Mouse (Mus musculus): ENCODE data around the gene Tbc1d10b.

Gene Tbc1d10b

GRCm38 (mm10) chr7:127220440-127220839, 12.2 kb upstream of the Tbc1d10b start:
- H3K27me3 ChIP-seq (ENCODE audit: insufficient read depth, low read length), result no peaks in the 10 kb centered on the region
- peaks cover 94% of the 10 kb centered on the region for H3K4me1 ChIP-seq (replicated peaks; ENCODE audit: low read depth, low read length)
- H3K9me3 ChIP-seq (ENCODE audit: low read length), result 0 out of 2 replicates have a peak, but pooled peaks cover 8% of the 10 kb centered on the region
- H3K4me3 ChIP-seq (replicated peaks; ENCODE audit: low read length), result no peak overlapping the region
- peaks cover 26% of the 10 kb centered on the region for H3K36me3 ChIP-seq (ENCODE audit: insufficient read depth, low read length)
- TF ChIP-seq NANOG (IDR thresholded peaks at IDR 0.05; ENCODE audit: borderline replicate concordance, low read length) (no peak), POU5F1 (IDR thresholded peaks at IDR 0.05; ENCODE audit: borderline replicate concordance, low read length) (no peak)

- TF ChIP-seq POU5F1 (IDR thresholded peaks at IDR 0.05; ENCODE audit: borderline replicate concordance, low read length), result no peak
- TF ChIP-seq CTCF (conservative IDR thresholded peaks at IDR 0.05; ENCODE audit: low read length), result no peak
- no peak for TF ChIP-seq NANOG (IDR thresholded peaks at IDR 0.05; ENCODE audit: borderline replicate concordance, low read length)
- H3K36me3 ChIP-seq (ENCODE audit: insufficient read depth, low read length), result peaks cover 43% of the 10 kb centered on the region
- H3K9me3 ChIP-seq (ENCODE audit: low read length), result 0 out of 2 replicates have a peak, but pooled peaks cover 5% of the 10 kb centered on the region
- no peaks in the 10 kb centered on the region for H3K27me3 ChIP-seq (ENCODE audit: insufficient read depth, low read length)
- H3K4me1 ChIP-seq (replicated peaks; ENCODE audit: low read depth, low read length), result peaks cover 95% of the 10 kb centered on the region
- peak overlapping the region; percentile 79 for H3K4me3 ChIP-seq (replicated peaks; ENCODE audit: low read length)
These were observed 10.4 kb upstream of the Tbc1d10b start for GRCm38 (mm10) chr7:127218670-127219069.

- TF ChIP-seq NANOG (IDR thresholded peaks at IDR 0.05; ENCODE audit: borderline replicate concordance, low read length), result no peak
- TF ChIP-seq CTCF (conservative IDR thresholded peaks at IDR 0.05; ENCODE audit: low read length), result no peak
- no peak for TF ChIP-seq POU5F1 (IDR thresholded peaks at IDR 0.05; ENCODE audit: borderline replicate concordance, low read length)
- peaks cover 47% of the 10 kb centered on the region for H3K36me3 ChIP-seq (ENCODE audit: insufficient read depth, low read length)
These were observed 9.8 kb upstream of the Tbc1d10b start for GRCm38 (mm10) chr7:127217901-127218642.

GRCm38 (mm10) chr7:127217475-127217874, 9.2 kb upstream of the Tbc1d10b start:
- Histone ChIP-seq H3K36me3 (ENCODE audit: insufficient read depth, low read length) (peaks cover 43% of the 10 kb centered on the region), H3K27me3 (ENCODE audit: insufficient read depth, low read length) (no peaks in the 10 kb centered on the region), H3K4me3 (replicated peaks; ENCODE audit: low read length) (peak overlapping the region; percentile 79), H3K4me1 (replicated peaks; ENCODE audit: low read depth, low read length) (peaks cover 95% of the 10 kb centered on the region), H3K9me3 (ENCODE audit: low read length) (0 out of 2 replicates have a peak, but pooled peaks cover 5% of the 10 kb centered on the region)
- TF ChIP-seq POU5F1 (IDR thresholded peaks at IDR 0.05; ENCODE audit: borderline replicate concordance, low read length), result no peak
- no peak for TF ChIP-seq NANOG (IDR thresholded peaks at IDR 0.05; ENCODE audit: borderline replicate concordance, low read length)
- no peak for TF ChIP-seq CTCF (conservative IDR thresholded peaks at IDR 0.05; ENCODE audit: low read length)

More at GRCm38 (mm10) chr7:127217901-127218642, 9.8 kb upstream of the Tbc1d10b start:
- peak overlapping the region; percentile 79 for H3K4me3 ChIP-seq (replicated peaks; ENCODE audit: low read length)
- no peaks in the 10 kb centered on the region for H3K27me3 ChIP-seq (ENCODE audit: insufficient read depth, low read length)
- 0 out of 2 replicates have a peak, but pooled peaks cover 5% of the 10 kb centered on the region for H3K9me3 ChIP-seq (ENCODE audit: low read length)
- peaks cover 95% of the 10 kb centered on the region for H3K4me1 ChIP-seq (replicated peaks; ENCODE audit: low read depth, low read length)

GRCm38 (mm10) chr7:127216307-127216706, 8.0 kb upstream of the Tbc1d10b start:
- Histone ChIP-seq H3K4me3 (replicated peaks; ENCODE audit: low read length) (peak overlapping the region; percentile 79), H3K27me3 (ENCODE audit: insufficient read depth, low read length) (no peaks in the 10 kb centered on the region), H3K9me3 (ENCODE audit: low read length) (no peaks in the 10 kb centered on the region), H3K36me3 (ENCODE audit: insufficient read depth, low read length) (peaks cover 37% of the 10 kb centered on the region), H3K4me1 (replicated peaks; ENCODE audit: low read depth, low read length) (peaks cover 97% of the 10 kb centered on the region)
- TF ChIP-seq CTCF (conservative IDR thresholded peaks at IDR 0.05; ENCODE audit: low read length) (no peak), POU5F1 (IDR thresholded peaks at IDR 0.05; ENCODE audit: borderline replicate concordance, low read length) (no peak), NANOG (IDR thresholded peaks at IDR 0.05; ENCODE audit: borderline replicate concordance, low read length) (no peak)

- peaks cover 37% of the 10 kb centered on the region for H3K36me3 ChIP-seq (ENCODE audit: insufficient read depth, low read length)
- TF ChIP-seq CTCF (conservative IDR thresholded peaks at IDR 0.05; ENCODE audit: low read length) (peak; percentile 63), NANOG (IDR thresholded peaks at IDR 0.05; ENCODE audit: borderline replicate concordance, low read length) (no peak; the same call in 1 of the 2 replicates)
- H3K4me1 ChIP-seq (replicated peaks; ENCODE audit: low read depth, low read length), result peaks cover 97% of the 10 kb centered on the region
- H3K9me3 ChIP-seq (ENCODE audit: low read length), result no peaks in the 10 kb centered on the region
- peak overlapping the region; percentile 79 for H3K4me3 ChIP-seq (replicated peaks; ENCODE audit: low read length)
- H3K27me3 ChIP-seq (ENCODE audit: insufficient read depth, low read length), result no peaks in the 10 kb centered on the region
These were observed 7.0 kb upstream of the Tbc1d10b start for GRCm38 (mm10) chr7:127214981-127215871.

- H3K9me3 ChIP-seq (ENCODE audit: low read length), result no peaks in the 10 kb centered on the region
- peaks cover 37% of the 10 kb centered on the region for H3K36me3 ChIP-seq (ENCODE audit: insufficient read depth, low read length)
- peak overlapping the region; percentile 79 for H3K4me3 ChIP-seq (replicated peaks; ENCODE audit: low read length)
- no peaks in the 10 kb centered on the region for H3K27me3 ChIP-seq (ENCODE audit: insufficient read depth, low read length)
- TF ChIP-seq NANOG (IDR thresholded peaks at IDR 0.05; ENCODE audit: borderline replicate concordance, low read length) (no peak), POU5F1 (IDR thresholded peaks at IDR 0.05; ENCODE audit: borderline replicate concordance, low read length) (no peak), CTCF (conservative IDR thresholded peaks at IDR 0.05; ENCODE audit: low read length) (no peak)
- peaks cover 97% of the 10 kb centered on the region for H3K4me1 ChIP-seq (replicated peaks; ENCODE audit: low read depth, low read length)
These were observed 6.3 kb upstream of the Tbc1d10b start for GRCm38 (mm10) chr7:127214521-127214920.

GRCm38 (mm10) chr7:127213930-127214329, 5.7 kb upstream of the Tbc1d10b start:
- Histone ChIP-seq H3K9me3 (ENCODE audit: low read length) (no peaks in the 10 kb centered on the region), H3K36me3 (ENCODE audit: insufficient read depth, low read length) (peaks cover 37% of the 10 kb centered on the region)
- TF ChIP-seq CTCF (conservative IDR thresholded peaks at IDR 0.05; ENCODE audit: low read length) (no peak; the same call in 1 of the 2 replicates), POU5F1 (IDR thresholded peaks at IDR 0.05; ENCODE audit: borderline replicate concordance, low read length) (no peak), NANOG (IDR thresholded peaks at IDR 0.05; ENCODE audit: borderline replicate concordance, low read length) (no peak)

More at GRCm38 (mm10) chr7:127213930-127214329, 5.7 kb upstream of the Tbc1d10b start:
- Histone ChIP-seq H3K4me3 (replicated peaks; ENCODE audit: low read length) (peak overlapping the region; percentile 79), H3K27me3 (ENCODE audit: insufficient read depth, low read length) (no peaks in the 10 kb centered on the region), H3K4me1 (replicated peaks; ENCODE audit: low read depth, low read length) (peaks cover 96% of the 10 kb centered on the region)
